Mouse (Mus musculus) erythroblast, embryonic 14.5 days (primary cell): Measurements from ENCODE around the gene Amdhd2.

Experiments
- GATA1 ChIP-seq: IDR thresholded peaks from 2 replicates; pipeline ENCODE4 v1.6.1; 2012; ENCODE audit warnings: low read length, inconsistent platforms, mixed read lengths
- TAL1 ChIP-seq: IDR thresholded peaks from 3 replicates; pipeline ENCODE4 v1.6.1; 2012; ENCODE audit warnings: low read length, inconsistent platforms, mixed read lengths

DNA sequence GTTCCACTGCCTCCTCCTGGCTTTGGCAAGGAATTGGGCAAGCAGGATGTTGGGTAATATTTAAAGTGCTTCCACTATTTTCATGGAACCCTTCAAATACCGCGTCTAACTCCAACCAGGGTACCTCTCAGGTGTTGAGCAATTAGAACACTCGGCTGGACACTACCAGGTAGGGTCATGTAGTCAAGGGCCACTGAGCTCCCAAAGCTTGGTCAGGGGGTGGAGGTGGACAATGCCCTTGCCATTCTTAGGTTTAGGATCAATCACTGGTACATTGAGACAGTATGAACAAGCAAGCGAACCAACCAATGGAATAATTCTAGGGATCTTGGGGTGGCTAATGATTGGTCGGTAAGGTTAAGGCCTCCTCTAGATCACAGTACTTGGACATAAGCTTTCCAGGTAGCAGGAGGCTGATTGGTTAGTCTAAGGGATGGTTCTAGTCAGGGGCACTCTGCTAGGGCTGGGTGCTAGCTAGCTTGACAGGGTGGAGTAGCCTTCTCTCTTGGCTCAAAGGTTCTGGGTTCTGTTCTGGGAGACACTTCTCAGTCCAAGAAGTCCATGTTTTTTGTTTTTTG is 49.0 kb upstream of the Amdhd2 start:
- TF ChIP-seq GATA1 (no peak), TAL1 (no peak)
